Mouse (Mus musculus) neural tube, embryonic 12.5 days (tissue): ENCODE results near the gene Tfdp2. TPM values are rescaled to one million over a fixed set of nuclear protein-coding genes. Genes with fewer than 3 reads are reported as not detected.

ENCODE experiments used
- ATAC-seq: fragments of 200-750 bp; cut with Nextera tagmentation; 2 replicates; pipeline ENCODE4 v1.8.0; 2017; ENCODE audit warnings: low read depth, mild to moderate bottlenecking, moderate TSS enrichment, moderate library complexity; ENCODE audit not compliant: low FRiP score
- H3K27ac ChIP-seq: fragments of 300-500 bp; sonication (generic); 2 replicates; pipeline ENCODE4 v1.5.1; 2016
- H3K27me3 ChIP-seq: fragments of 300-500 bp; sonication (generic); replicated peaks from 2 replicates; pipeline ENCODE4 v1.6.1; 2016; ENCODE audit warnings: mild to moderate bottlenecking
- H3K36me3 ChIP-seq: fragments of 300-500 bp; sonication (generic); 2 replicates; pipeline ENCODE4 v1.6.1; 2016; ENCODE audit warnings: mild to moderate bottlenecking
- H3K4me1 ChIP-seq: fragments of 300-500 bp; sonication (generic); 2 replicates; pipeline ENCODE4 v1.6.1; 2016
- H3K4me2 ChIP-seq: fragments of 300-500 bp; sonication (generic); replicated peaks from 2 replicates; pipeline ENCODE4 v1.6.1; 2016; ENCODE audit warnings: mild to moderate bottlenecking
- H3K4me3 ChIP-seq: fragments of 300-500 bp; sonication (generic); 2 replicates; pipeline ENCODE4 v1.5.1; 2016
- H3K9ac ChIP-seq: fragments of 300-500 bp; sonication (generic); 2 replicates; pipeline ENCODE4 v1.6.1; 2016; ENCODE audit warnings: mild to moderate bottlenecking
- H3K9me3 ChIP-seq: fragments of 300-500 bp; sonication (generic); 2 replicates; pipeline ENCODE4 v1.6.1; 2016; ENCODE audit warnings: mild to moderate bottlenecking
- WGBS: fragments of 180-500 bp; shearing (Covaris S2); methylation state at CpG from one replicate; pipeline ENCODE4 v1.1.7; 2016; 5-methylcytosine and 5-hydroxymethylcytosine counted together
- polyA plus RNA-seq: library from polyadenylated mRNA; unstranded; fragments of >200 nt; fragmentation: Nextera tagmentation; extraction: Ambion mirVana; gene quantifications from 2 replicates; pipeline ENCODE4 v1.2.1, GENCODE M21; 2016

The Tfdp2 gene
- polyA plus RNA-seq, 1 experiment from 2014 or later = 57.8 TPM

DNA sequence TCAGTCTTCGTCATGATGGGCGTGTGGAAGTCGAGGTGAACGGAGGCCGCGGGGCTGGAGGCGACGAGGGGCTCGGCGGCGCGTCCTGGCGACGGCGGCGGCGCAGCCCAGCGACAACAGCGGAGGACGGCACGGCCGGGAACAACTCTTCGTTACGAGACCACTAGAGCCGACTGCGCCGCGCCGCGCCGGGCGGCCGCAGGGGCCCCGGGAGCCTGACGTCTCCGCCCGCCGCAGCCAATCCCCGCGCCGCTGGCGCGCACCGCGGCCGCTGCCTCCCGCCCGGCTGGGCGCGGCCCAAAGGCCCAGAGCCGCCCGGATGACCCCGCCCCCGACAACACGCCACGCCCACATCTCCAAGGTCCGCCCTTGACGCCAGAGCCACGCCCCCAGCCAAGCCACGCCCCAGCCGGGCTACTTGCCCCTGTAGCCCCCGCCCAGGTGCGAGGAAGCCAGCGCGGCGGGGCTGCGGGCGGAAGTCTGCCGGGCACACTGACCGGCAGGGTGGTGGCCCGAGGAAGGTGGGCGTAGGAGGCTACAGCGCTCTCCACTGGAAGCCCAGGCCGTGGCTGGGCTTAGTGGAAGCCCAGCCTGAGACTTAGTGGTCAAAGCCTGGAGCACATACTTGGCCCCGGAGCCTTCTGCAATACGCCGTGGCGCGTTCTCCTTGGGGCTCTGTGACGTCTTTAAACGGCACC, 168.2 kb downstream of the Tfdp2 start, which contains the start of gene Atp1b3:
Atp1b3 (minus strand) TSS at position 302 of the 698 bp plus-strand sequence.
- peak within 1 kb of the TSS; percentile 92 for H3K4me3 ChIP-seq
- H3K9me3 ChIP-seq = no peaks in the 10 kb centered on the region
- H3K27ac ChIP-seq = peak within 1 kb of the TSS; percentile 94
- no peaks in the 10 kb centered on the region for H3K36me3 ChIP-seq
- H3K4me1 ChIP-seq = peaks cover 19% of the 10 kb centered on the region
- under 1% methylated on average over 80 of the region's 81 CpGs for WGBS
- ATAC-seq = peak; percentile 97
- peak within 1 kb of the TSS; percentile 97 for H3K9ac ChIP-seq
- peak within 1 kb of the TSS; percentile 70 for H3K4me2 ChIP-seq
- no peaks in the 10 kb centered on the region for H3K27me3 ChIP-seq

GRCm38 (mm10) chr9:96365271-96365872, 169.3 kb downstream of the Tfdp2 start:
- Histone ChIP-seq H3K4me3 (no peak overlapping the region), H3K4me1 (peaks cover 19% of the 10 kb centered on the region), H3K4me2 (no peak overlapping the region), H3K36me3 (no peaks in the 10 kb centered on the region), H3K27ac (no peak overlapping the region), H3K9ac (no peak overlapping the region), H3K9me3 (no peaks in the 10 kb centered on the region), H3K27me3 (no peaks in the 10 kb centered on the region)
- 66% methylated on average over 6 of the region's 6 CpGs for WGBS
- no peak for ATAC-seq

DNA sequence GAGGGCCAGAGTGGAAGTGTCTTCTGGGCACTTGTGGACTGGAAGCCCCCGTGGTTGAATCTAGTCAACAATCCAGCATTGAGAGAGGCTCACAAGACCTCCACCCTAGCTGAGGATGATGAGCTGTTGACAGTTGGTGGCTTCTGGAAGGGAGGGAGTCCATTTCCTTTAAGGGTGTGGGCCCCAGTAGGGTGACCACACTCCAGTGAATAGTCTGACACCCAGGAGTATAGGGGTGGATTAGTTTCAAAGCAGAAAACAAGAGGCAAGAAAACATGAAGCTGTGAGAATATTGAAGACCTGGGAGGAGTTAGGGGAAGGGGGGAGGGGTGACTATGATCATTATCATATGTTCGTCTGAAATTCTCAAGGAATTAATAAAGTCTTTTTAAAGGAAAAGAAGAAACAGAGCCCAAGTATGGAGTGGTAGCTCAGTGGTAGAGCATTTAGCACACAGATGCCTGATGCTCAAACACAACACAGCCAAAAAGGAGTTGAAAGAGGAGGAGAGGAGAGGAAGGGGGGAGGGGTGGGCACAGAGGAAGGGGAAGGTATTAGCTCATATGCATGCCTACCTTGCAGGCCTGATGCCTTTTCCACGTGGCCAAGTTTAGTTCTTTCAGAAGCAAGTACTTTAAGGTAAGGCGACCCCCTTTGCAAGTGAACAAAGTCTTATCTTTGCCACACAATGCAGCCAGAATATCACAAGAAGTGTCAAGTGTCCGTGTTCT, 173.7 kb downstream of the Tfdp2 start:
- Histone ChIP-seq H3K36me3 (no peaks in the 10 kb centered on the region), H3K4me1 (no peaks in the 10 kb centered on the region), H3K27me3 (no peaks in the 10 kb centered on the region), H3K4me2 (no peak overlapping the region), H3K9ac (no peak overlapping the region), H3K27ac (no peak overlapping the region), H3K9me3 (no peaks in the 10 kb centered on the region), H3K4me3 (no peak overlapping the region)
- WGBS = 63% methylated on average over 5 of the region's 5 CpGs
- no peak for ATAC-seq

GRCm38 (mm10) chr9:96371075-96371474, 175.0 kb downstream of the Tfdp2 start:
- H3K4me1 ChIP-seq = no peaks in the 10 kb centered on the region
- 88% methylated on average over 5 of the region's 5 CpGs for WGBS
- no peak overlapping the region for H3K9ac ChIP-seq
- H3K27ac ChIP-seq = no peak overlapping the region
- H3K27me3 ChIP-seq = no peaks in the 10 kb centered on the region
- H3K9me3 ChIP-seq = no peaks in the 10 kb centered on the region
- no peaks in the 10 kb centered on the region for H3K36me3 ChIP-seq
- no peak overlapping the region for H3K4me3 ChIP-seq
- ATAC-seq = no peak
- H3K4me2 ChIP-seq = no peak overlapping the region

Other genes with a start within 250 kb of the Tfdp2 start
- 19.8 and 22.5 TPM in 2 replicates for gene Xrn1, start 241.5 kb upstream of the Tfdp2 start, polyA plus RNA-seq
- 4.1 TPM in 2 replicates for gene Gk5, start 76.9 kb upstream of the Tfdp2 start, polyA plus RNA-seq
- gene Atp1b3, start 168.2 kb downstream of the Tfdp2 start, polyA plus RNA-seq = 165 and 168 TPM in 2 replicates